Mouse (Mus musculus) limb, embryonic 14.5 days (tissue): Measurements from ENCODE around the gene Bmpr1a. TPM values are rescaled to one million over a fixed set of nuclear protein-coding genes. Genes with fewer than 3 reads are reported as not detected.
A peak's percentile ranks its signal among the peaks of the same experiment; 100 is the strongest.

Experiments
- ATAC-seq: fragments of 200-750 bp; cut with Nextera tagmentation; 2 replicates; pipeline ENCODE4 v1.8.0; 2017; ENCODE audit warnings: low read depth, moderate number of reproducible peaks, moderate TSS enrichment; ENCODE audit not compliant: low FRiP score
- DNase-seq: peaks from one replicate; pipeline ENCODE4 v3.0.0-alpha.2; 2015; ENCODE audit warnings: low spot score
- H3K27ac ChIP-seq: fragments of 300-500 bp; sonication (generic); replicated peaks from 2 replicates; pipeline ENCODE4 v1.5.1; 2014; ENCODE audit warnings: low read depth, mild to moderate bottlenecking, low read length, moderate library complexity, mixed read lengths
- H3K27me3 ChIP-seq: fragments of 300-500 bp; sonication (generic); 2 replicates; pipeline ENCODE4 v1.6.1; 2014; ENCODE audit warnings: low read length, mixed read lengths; ENCODE audit not compliant: control insufficient read depth, insufficient read depth
- H3K36me3 ChIP-seq: fragments of 300-500 bp; sonication (generic); 2 replicates; pipeline ENCODE4 v1.6.1; 2014; ENCODE audit warnings: mild to moderate bottlenecking, low read length, moderate library complexity, mixed read lengths; ENCODE audit not compliant: control insufficient read depth, insufficient read depth
- H3K4me1 ChIP-seq: fragments of 300-500 bp; sonication (generic); 2 replicates; pipeline ENCODE4 v1.6.1; 2014; ENCODE audit warnings: antibody characterized with exemption, low read length, mixed read lengths; ENCODE audit not compliant: control insufficient read depth, insufficient read depth
- H3K4me2 ChIP-seq: fragments of 300-500 bp; sonication (generic); replicated peaks from 2 replicates; pipeline ENCODE4 v1.6.1; 2014; ENCODE audit warnings: low read depth, mild to moderate bottlenecking, low read length, moderate library complexity; ENCODE audit not compliant: severe bottlenecking
- H3K4me3 ChIP-seq: fragments of 300-500 bp; sonication (generic); replicated peaks from 2 replicates; pipeline ENCODE4 v1.5.1; 2014; ENCODE audit warnings: low read length
- H3K9ac ChIP-seq: fragments of 300-500 bp; sonication (generic); 2 replicates; pipeline ENCODE4 v1.6.1; 2014; ENCODE audit warnings: mild to moderate bottlenecking, low read depth, low read length, moderate library complexity; ENCODE audit not compliant: severe bottlenecking
- H3K9me3 ChIP-seq: fragments of 300-500 bp; sonication (generic); 2 replicates; pipeline ENCODE4 v1.6.1; 2016; ENCODE audit warnings: low read length; ENCODE audit not compliant: control insufficient read depth
- POLR2A ChIP-seq: fragments of 200-500 bp; IDR thresholded peaks from 2 replicates; pipeline ENCODE4 v1.8.0; 2012; ENCODE audit warnings: inconsistent platforms, mild to moderate bottlenecking, moderate library complexity, borderline replicate concordance; ENCODE audit not compliant: insufficient read depth, insufficient read length; ENCODE audit errors: extremely low read depth
- WGBS: fragments of 180-500 bp; shearing (Covaris S2); extraction: QIAGEN DNeasy Blood & Tissue Kit; methylation state at CpG from one replicate; pipeline ENCODE4 v1.1.7; 2014; 5-methylcytosine and 5-hydroxymethylcytosine counted together
- polyA plus RNA-seq, 2 experiments: library from polyadenylated mRNA; depleted of rRNA in 1 of 2; stranded (reverse) in 1 of 2; unstranded in 1 of 2; fragments of >200 nt; fragmentation: Nextera tagmentation in 1 of 2; extraction: Ambion mirVana in 1 of 2; gene quantifications; 2 replicates each; pipeline versions ENCODE4 v1.2.1 to v1.2.3; 2012 to 2014

The Bmpr1a gene
- polyA plus RNA-seq, 2 experiments, result 44.3 to 72.1 TPM

DNA sequence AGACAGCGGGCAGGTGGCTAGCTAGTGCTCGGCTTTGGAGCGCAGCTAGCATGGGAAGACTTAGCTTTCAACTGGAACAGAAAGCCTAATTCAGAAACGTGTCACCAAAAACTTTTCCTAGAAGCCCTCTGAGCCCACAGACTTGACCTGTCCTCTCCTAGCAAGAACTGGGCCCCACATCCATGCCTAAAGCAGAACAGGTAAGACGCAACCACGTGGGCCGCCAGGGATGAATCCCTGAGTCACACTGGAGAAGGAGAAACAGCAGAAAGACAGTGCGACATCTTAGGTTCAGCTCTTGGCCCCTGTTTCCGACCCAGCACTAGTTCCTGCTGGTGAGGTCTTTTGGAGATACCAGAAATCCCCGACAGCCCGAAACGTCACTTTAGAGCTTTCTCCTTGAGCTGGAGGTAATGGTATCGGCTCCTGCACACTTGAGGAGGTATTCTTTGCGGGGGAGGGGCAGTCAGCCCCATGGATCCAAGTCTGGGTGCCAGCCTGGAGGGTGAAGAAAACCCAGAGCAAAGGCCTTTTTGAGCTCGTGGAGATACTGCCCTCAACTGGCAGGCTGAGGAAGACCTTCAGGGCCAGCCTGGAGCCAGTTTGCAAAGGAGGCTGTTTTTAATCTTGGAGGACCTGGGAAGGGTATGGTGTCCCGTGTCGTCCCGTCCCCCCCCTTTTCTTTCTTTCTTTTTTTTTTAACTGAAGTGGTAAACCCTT lies 140.3 kb downstream of the Bmpr1a start:
- 28% methylated on average over 18 of the region's 18 CpGs for WGBS
- Histone ChIP-seq H3K9me3 (no peaks in the 10 kb centered on the region), H3K27me3 (no peaks in the 10 kb centered on the region; the same call in 1 of the 2 replicates), H3K36me3 (no peaks in the 10 kb centered on the region), H3K4me3 (peak overlapping the region; percentile 37), H3K4me1 (peaks cover 3% of the 10 kb centered on the region; the same call in 1 of the 2 replicates), H3K9ac (peak overlapping the region; percentile 51; the same call in 1 of the 2 replicates), H3K27ac (no peak overlapping the region), H3K4me2 (peak overlapping the region; percentile 54)
- TF ChIP-seq POLR2A, result no peak
- ATAC-seq (peak; percentile 55), DNase-seq (peak; percentile 45)

DNA sequence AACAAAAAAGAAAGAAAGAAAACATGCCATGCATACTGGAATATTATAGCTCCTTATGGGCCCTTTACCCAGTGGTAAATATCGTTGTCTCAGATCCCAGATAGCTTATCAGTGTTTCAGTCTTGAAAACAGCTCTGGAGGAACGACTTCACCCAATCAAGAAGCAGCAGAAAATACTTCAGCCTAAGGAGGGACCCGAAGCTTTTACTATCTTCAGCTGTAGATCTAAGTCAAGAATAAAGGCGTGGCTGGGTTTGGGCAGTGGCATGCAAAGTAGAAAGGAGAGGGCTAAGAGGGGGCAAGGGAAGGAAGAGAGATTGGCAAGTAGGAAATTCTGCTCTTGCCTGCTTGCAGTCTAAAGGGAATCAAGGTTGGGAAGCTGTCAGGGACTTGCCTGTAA lies 141.0 kb downstream of the Bmpr1a start:
- H3K9ac ChIP-seq, result no peak overlapping the region
- H3K4me2 ChIP-seq, result no peak overlapping the region
- no peaks in the 10 kb centered on the region; the same call in 1 of the 2 replicates for H3K27me3 ChIP-seq
- H3K27ac ChIP-seq, result no peak overlapping the region
- H3K4me1 ChIP-seq, result peaks cover 3% of the 10 kb centered on the region; the same call in 1 of the 2 replicates
- H3K9me3 ChIP-seq, result no peaks in the 10 kb centered on the region
- H3K4me3 ChIP-seq, result no peak overlapping the region
- no peak for TF ChIP-seq POLR2A
- WGBS, result 71% methylated on average over 4 of the region's 4 CpGs
- H3K36me3 ChIP-seq, result no peaks in the 10 kb centered on the region
- DNase-seq, result no peak
- ATAC-seq, result no peak

Other genes with a start within 250 kb of the Bmpr1a start
- 5.1 and 6.7 TPM in 2 replicates for gene Shld2, start 192.8 kb downstream of the Bmpr1a start, polyA plus RNA-seq (2012; rRNA removed)
- gene Shld2, start 192.8 kb downstream of the Bmpr1a start, polyA plus RNA-seq (2014; fragmentation: Nextera tagmentation; extraction: Ambion mirVana), result 11.2 and 11.7 TPM in 2 replicates
- gene Glud1, start 192.6 kb downstream of the Bmpr1a start, polyA plus RNA-seq (2012; rRNA removed), result 67.1 and 67.3 TPM in 2 replicates
- gene Glud1, start 192.6 kb downstream of the Bmpr1a start, polyA plus RNA-seq (2014; fragmentation: Nextera tagmentation; extraction: Ambion mirVana), result 81.2 and 93.9 TPM in 2 replicates
- gene Fam25c, start 147.9 kb downstream of the Bmpr1a start, polyA plus RNA-seq (2012; rRNA removed), result 7.1 and 23.5 TPM in 2 replicates
- 30.0 and 45.6 TPM in 2 replicates for gene Fam25c, start 147.9 kb downstream of the Bmpr1a start, polyA plus RNA-seq (2014; fragmentation: Nextera tagmentation; extraction: Ambion mirVana)
- 2.1 and 3.8 TPM in 2 replicates for gene Sncg, start 128.6 kb downstream of the Bmpr1a start, polyA plus RNA-seq (2012; rRNA removed)
- 3.0 and 3.6 TPM in 2 replicates for gene Sncg, start 128.6 kb downstream of the Bmpr1a start, polyA plus RNA-seq (2014; fragmentation: Nextera tagmentation; extraction: Ambion mirVana)
- gene Mmrn2, start 127.9 kb downstream of the Bmpr1a start, polyA plus RNA-seq (2012; rRNA removed), result 4.5 and 4.7 TPM in 2 replicates
- gene Mmrn2, start 127.9 kb downstream of the Bmpr1a start, polyA plus RNA-seq (2014; fragmentation: Nextera tagmentation; extraction: Ambion mirVana), result 6.9 and 7.7 TPM in 2 replicates
- not detected in 2 replicates for gene 9230112D13Rik, start 19.5 kb upstream of the Bmpr1a start, polyA plus RNA-seq (2012; rRNA removed)
- gene 9230112D13Rik, start 19.5 kb upstream of the Bmpr1a start, polyA plus RNA-seq (2014; fragmentation: Nextera tagmentation; extraction: Ambion mirVana), result not detected in 2 replicates
- gene Ldb3, start 85.3 kb upstream of the Bmpr1a start, polyA plus RNA-seq (2012; rRNA removed), result 37.7 and 44.1 TPM in 2 replicates
- gene Ldb3, start 85.3 kb upstream of the Bmpr1a start, polyA plus RNA-seq (2014; fragmentation: Nextera tagmentation; extraction: Ambion mirVana), result 20.0 and 26.6 TPM in 2 replicates
- 0.09 and 0.38 TPM in 2 replicates for gene Opn4, start 96.8 kb upstream of the Bmpr1a start, polyA plus RNA-seq (2012; rRNA removed)
- gene Opn4, start 96.8 kb upstream of the Bmpr1a start, polyA plus RNA-seq (2014; fragmentation: Nextera tagmentation; extraction: Ambion mirVana), result 0.25 and 0.50 TPM in 2 replicates
- gene Wapl, start 170.6 kb upstream of the Bmpr1a start, polyA plus RNA-seq (2012; rRNA removed), result 16.5 and 23.5 TPM in 2 replicates
- 28.4 and 28.8 TPM in 2 replicates for gene Wapl, start 170.6 kb upstream of the Bmpr1a start, polyA plus RNA-seq (2014; fragmentation: Nextera tagmentation; extraction: Ambion mirVana)